Mouse (Mus musculus) thymus, postnatal 0 days (tissue): ENCODE data around the gene Cdiptos. TPM values are rescaled to one million over a fixed set of nuclear protein-coding genes. Genes with fewer than 3 reads are reported as not detected.
A peak's percentile ranks its signal among the peaks of the same experiment; 100 is the strongest.

Experiments
- DNase-seq: peaks from one replicate; pipeline ENCODE4 v3.0.0-alpha.2; 2015; ENCODE audit warnings: low spot score
- polyA plus RNA-seq: library from polyadenylated mRNA; unstranded; fragments of >200 nt; fragmentation: Nextera tagmentation; extraction: Ambion mirVana; gene quantifications from 2 replicates; pipeline ENCODE4 v1.2.1, GENCODE M21; 2015

Gene Cdiptos
- polyA plus RNA-seq, 1 experiment from 2014 or later = 1.7 TPM

GRCm38 (mm10) chr7:127014993-127015392, 39.1 kb upstream of the Cdiptos start:
- no peak for DNase-seq

- DNase-seq = peak; percentile 59
Measured at GRCm38 (mm10) chr7:127014320-127014719, 38.4 kb upstream of the Cdiptos start, which contains the start of gene Mvp. Gene Mvp, minus strand, starts transcription at chr7:127014621.

- DNase-seq = no peak
Measured at GRCm38 (mm10) chr7:127013385-127013784, 37.5 kb upstream of the Cdiptos start.

GRCm38 (mm10) chr7:127012845-127013244, 36.9 kb upstream of the Cdiptos start:
- DNase-seq = no peak

- no peak for DNase-seq
Measured at GRCm38 (mm10) chr7:127012374-127012773, 36.5 kb upstream of the Cdiptos start.

- DNase-seq = no peak
Measured at GRCm38 (mm10) chr7:127011717-127012116, 35.8 kb upstream of the Cdiptos start.

- no peak for DNase-seq
Measured at GRCm38 (mm10) chr7:127011051-127011450, 35.2 kb upstream of the Cdiptos start.

- no peak for DNase-seq
Measured at GRCm38 (mm10) chr7:127009307-127010085, 33.6 kb upstream of the Cdiptos start.

GRCm38 (mm10) chr7:127008239-127009019, 32.5 kb upstream of the Cdiptos start:
- peak; percentile 21 for DNase-seq

- DNase-seq = no peak
Measured at GRCm38 (mm10) chr7:127007313-127008024, 31.6 kb upstream of the Cdiptos start.

GRCm38 (mm10) chr7:127004122-127004875, 28.4 kb upstream of the Cdiptos start:
- DNase-seq = no peak

- DNase-seq = no peak
Measured at GRCm38 (mm10) chr7:127003620-127004019, 27.7 kb upstream of the Cdiptos start.

GRCm38 (mm10) chr7:126999568-126999967, 23.7 kb upstream of the Cdiptos start:
- peak; percentile 42 for DNase-seq

GRCm38 (mm10) chr7:126996449-126996848, 20.6 kb upstream of the Cdiptos start:
- no peak for DNase-seq

- no peak for DNase-seq
Measured at GRCm38 (mm10) chr7:126988816-126989215, 12.9 kb upstream of the Cdiptos start.

GRCm38 (mm10) chr7:126986319-126986718, 10.4 kb upstream of the Cdiptos start:
- DNase-seq = peak; percentile 32

- DNase-seq = no peak
Measured at GRCm38 (mm10) chr7:126984667-126985444, 9.0 kb upstream of the Cdiptos start.

- DNase-seq = no peak
Measured at GRCm38 (mm10) chr7:126983113-126983512, 7.2 kb upstream of the Cdiptos start.

- DNase-seq = no peak
Measured at GRCm38 (mm10) chr7:126982054-126982453, 6.2 kb upstream of the Cdiptos start.

GRCm38 (mm10) chr7:126981601-126982000, 5.7 kb upstream of the Cdiptos start:
- DNase-seq = no peak
